Mouse (Mus musculus) olfactory bulb, adult 2 months (tissue): ENCODE data around the gene Adora1.

ENCODE experiments used
- CTCF ChIP-seq: fragments of 200-500 bp; IDR thresholded peaks from 2 replicates; pipeline ENCODE4 v1.5.1; 2012; ENCODE audit warnings: low read depth, mild to moderate bottlenecking, low read length, moderate library complexity; ENCODE audit not compliant: insufficient read depth
- POLR2A ChIP-seq: fragments of 200-500 bp; IDR thresholded peaks from 2 replicates; pipeline ENCODE4 v1.6.1; 2012; ENCODE audit warnings: mild to moderate bottlenecking, low read depth, low read length, moderate library complexity; ENCODE audit not compliant: insufficient read depth

- TF ChIP-seq POLR2A (no peak), CTCF (no peak)
These were observed 41.6 kb upstream of the Adora1 start for GRCm38 (mm10) chr1:134276823-134277222.
